Mouse (Mus musculus) liver, embryonic 14.5 days (tissue): ENCODE results near the gene Serf2.
"Not testable (repeated sequence)": the region's sequence is repeated elsewhere in the genome, so short reads cannot be mapped to it uniquely, and the experiment has no call there.

Experiments used
- CTCF ChIP-seq: IDR thresholded peaks from 2 replicates; pipeline ENCODE4 v1.5.1; 2016; ENCODE audit warnings: antibody characterized with exemption, low read depth, control low read depth
- EP300 ChIP-seq: IDR thresholded peaks from 2 replicates; pipeline ENCODE4 v1.6.1; 2016; ENCODE audit warnings: antibody characterized with exemption, low read depth

- TF ChIP-seq CTCF, EP300: not testable (repeated sequence)
Observed at GRCm38 (mm10) chr2:121484403-121484802, 35.4 kb downstream of the Serf2 start.
